Mouse (Mus musculus) megakaryocyte progenitor cell, adult 5-6 weeks (primary cell): Measurements from ENCODE around the gene Olfr890. TPM values are rescaled to one million over a fixed set of nuclear protein-coding genes. Genes with fewer than 3 reads are reported as not detected.
"Not testable (repeated sequence)": the region's sequence is repeated elsewhere in the genome, so short reads cannot be mapped to it uniquely, and the experiment has no call there.

Experiments used
- ATAC-seq: replicated peaks from 2 replicates; pipeline ENCODE4 v1.8.0; 2016; ENCODE audit warnings: mild to moderate bottlenecking, moderate TSS enrichment, inconsistent platforms; ENCODE audit not compliant: poor library complexity
- total RNA-seq, 2 experiments: library from RNA; stranded (forward) in 1 of 2; stranded (reverse) in 1 of 2; fragments of 157-497, 149-512 nt in 1 of 2; fragments of 200-1000 nt in 1 of 2; gene quantifications; 2 replicates each; pipeline versions ENCODE4 v1.2.3 to v1.2.4; 2015 to 2017

Olfr890 gene
- not detected in 2 replicates for total RNA-seq (2015)
- not detected in 2 replicates for total RNA-seq (2017)

- no peak for ATAC-seq
Measured at GRCm38 (mm10) chr9:38142217-38142616, at the start of gene Olfr890. Gene Olfr890 (plus strand): TSS chr9:38142517.

GRCm38 (mm10) chr9:38107828-38108227 is 34.5 kb upstream of the Olfr890 start, which contains the start of gene Olfr888:
Gene Olfr888 (plus strand): TSS chr9:38108128.
- no peak for ATAC-seq

- no peak for ATAC-seq
Measured at GRCm38 (mm10) chr9:38114898-38115297, 27.4 kb upstream of the Olfr890 start, which contains the start of gene Olfr889. Gene Olfr889 (plus strand): TSS chr9:38115198.

- ATAC-seq, result not testable (repeated sequence)
Measured at GRCm38 (mm10) chr9:38168341-38168740, 26.0 kb downstream of the Olfr890 start.

- ATAC-seq, result no peak
Measured at GRCm38 (mm10) chr9:38180721-38181120, 38.4 kb downstream of the Olfr890 start, which contains the start of gene Olfr891. Gene Olfr891 (minus strand): TSS chr9:38180821.

Other genes with a start within 250 kb of the Olfr890 start
- not detected in 2 replicates for gene Olfr145, start 245.8 kb upstream of the Olfr890 start, total RNA-seq (2015)
- gene Olfr145, start 245.8 kb upstream of the Olfr890 start, total RNA-seq (2017), result not detected in 2 replicates
- gene Olfr878, start 224.7 kb upstream of the Olfr890 start, total RNA-seq (2015), result not detected in 2 replicates
- gene Olfr878, start 224.7 kb upstream of the Olfr890 start, total RNA-seq (2017), result not detected in 2 replicates
- gene Olfr881, start 150.7 kb upstream of the Olfr890 start, total RNA-seq (2015), result not detected in 2 replicates
- not detected in 2 replicates for gene Olfr881, start 150.7 kb upstream of the Olfr890 start, total RNA-seq (2017)
- not detected in 2 replicates for gene Olfr883, start 116.7 kb upstream of the Olfr890 start, total RNA-seq (2015)
- gene Olfr883, start 116.7 kb upstream of the Olfr890 start, total RNA-seq (2017), result not detected in 2 replicates
- not detected in 2 replicates for gene Olfr884, start 96.0 kb upstream of the Olfr890 start, total RNA-seq (2015)
- gene Olfr884, start 96.0 kb upstream of the Olfr890 start, total RNA-seq (2017), result not detected in 2 replicates
- gene Olfr885, start 81.2 kb upstream of the Olfr890 start, total RNA-seq (2015), result not detected in 2 replicates
- gene Olfr885, start 81.2 kb upstream of the Olfr890 start, total RNA-seq (2017), result not detected in 2 replicates
- gene Olfr887, start 58.4 kb upstream of the Olfr890 start, total RNA-seq (2015), result not detected in 2 replicates
- gene Olfr887, start 58.4 kb upstream of the Olfr890 start, total RNA-seq (2017), result not detected in 2 replicates
- not detected in 2 replicates for gene Olfr888, start 34.4 kb upstream of the Olfr890 start, total RNA-seq (2015)
- not detected in 2 replicates for gene Olfr888, start 34.4 kb upstream of the Olfr890 start, total RNA-seq (2017)
- gene Olfr889, start 27.3 kb upstream of the Olfr890 start, total RNA-seq (2015), result 0.05 and 0.12 TPM in 2 replicates
- not detected in 2 replicates for gene Olfr889, start 27.3 kb upstream of the Olfr890 start, total RNA-seq (2017)
- not detected in 2 replicates for gene Olfr891, start 38.3 kb downstream of the Olfr890 start, total RNA-seq (2015)
- not detected in 2 replicates for gene Olfr891, start 38.3 kb downstream of the Olfr890 start, total RNA-seq (2017)
- gene Olfr893, start 65.8 kb downstream of the Olfr890 start, total RNA-seq (2015), result not detected in 2 replicates
- gene Olfr893, start 65.8 kb downstream of the Olfr890 start, total RNA-seq (2017), result not detected in 2 replicates
- gene Olfr894, start 75.5 kb downstream of the Olfr890 start, total RNA-seq (2015), result not detected in 2 replicates
- gene Olfr894, start 75.5 kb downstream of the Olfr890 start, total RNA-seq (2017), result not detected in 2 replicates
- not detected in 2 replicates for gene Olfr143, start 110.3 kb downstream of the Olfr890 start, total RNA-seq (2015)
- gene Olfr143, start 110.3 kb downstream of the Olfr890 start, total RNA-seq (2017), result not detected in 2 replicates
- not detected in 2 replicates for gene Olfr895, start 125.3 kb downstream of the Olfr890 start, total RNA-seq (2015)
- not detected in 2 replicates for gene Olfr895, start 125.3 kb downstream of the Olfr890 start, total RNA-seq (2017)
- not detected in 2 replicates for gene Olfr896-ps1, start 148.6 kb downstream of the Olfr890 start, total RNA-seq (2015)
- not detected in 2 replicates for gene Olfr896-ps1, start 148.6 kb downstream of the Olfr890 start, total RNA-seq (2017)
- not detected in 2 replicates for gene Olfr25, start 186.5 kb downstream of the Olfr890 start, total RNA-seq (2015)
- gene Olfr25, start 186.5 kb downstream of the Olfr890 start, total RNA-seq (2017), result not detected in 2 replicates
- gene Olfr898, start 205.9 kb downstream of the Olfr890 start, total RNA-seq (2015), result not detected in 2 replicates
- not detected in 2 replicates for gene Olfr898, start 205.9 kb downstream of the Olfr890 start, total RNA-seq (2017)
- gene Olfr250, start 224.4 kb downstream of the Olfr890 start, total RNA-seq (2015), result not detected in 2 replicates
- not detected in 2 replicates for gene Olfr250, start 224.4 kb downstream of the Olfr890 start, total RNA-seq (2017)
- gene Olfr251, start 234.6 kb downstream of the Olfr890 start, total RNA-seq (2015), result not detected in 2 replicates
- gene Olfr251, start 234.6 kb downstream of the Olfr890 start, total RNA-seq (2017), result not detected in 2 replicates